Mouse (Mus musculus): Measurements from ENCODE around the gene Pdcd4. TPM values are rescaled to one million over a fixed set of nuclear protein-coding genes. Genes with fewer than 3 reads are reported as not detected.

Gene Pdcd4
- polyA plus RNA-seq, 1 experiment from 2014 or later: 41.2 TPM

DNA sequence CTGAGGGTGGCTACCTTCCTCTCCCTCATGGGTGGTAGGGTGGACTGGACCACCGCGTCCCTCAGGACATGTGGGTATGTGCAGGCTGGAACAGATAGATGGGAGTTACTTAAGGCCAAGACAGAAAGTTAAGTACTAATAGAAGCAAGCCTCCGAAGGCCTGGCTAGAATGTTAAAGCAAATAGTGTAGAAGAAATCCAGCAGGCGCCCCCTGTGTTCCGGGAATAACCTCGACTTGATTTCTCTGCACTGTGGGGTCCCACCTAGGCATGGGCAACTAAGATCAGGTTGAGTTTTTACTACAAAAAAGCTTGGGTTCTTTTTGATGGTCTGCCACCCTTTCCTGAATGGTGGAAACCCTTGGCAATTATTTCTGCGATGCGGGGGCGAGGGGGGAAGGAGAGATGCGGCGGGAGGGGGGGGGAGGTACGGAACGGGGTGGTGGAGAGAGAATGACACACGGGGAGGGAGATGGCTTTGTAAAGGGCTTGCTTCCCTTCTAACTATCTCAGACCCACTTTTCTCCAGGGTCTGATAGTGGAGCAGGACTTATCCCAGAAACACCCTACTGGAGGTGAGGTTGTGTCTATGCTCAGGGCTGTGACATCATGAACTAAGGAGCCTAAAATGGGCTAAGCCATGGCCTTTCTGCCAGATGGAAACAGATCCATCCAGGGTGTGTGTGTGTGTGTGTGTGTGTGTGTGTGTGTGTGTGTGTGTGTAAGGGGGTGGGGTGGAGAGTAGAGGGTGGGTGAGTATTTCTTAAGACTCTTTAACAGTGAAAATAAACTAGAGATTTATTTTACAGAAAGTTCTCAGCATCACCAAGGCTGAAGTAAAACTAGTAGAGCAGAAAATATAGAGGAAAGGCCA is 40.0 kb upstream of the Pdcd4 start:
- H3K9me3 ChIP-seq (ENCODE audit: low read length): no peaks in the 10 kb centered on the region
- ATAC-seq: no peak
- H3K9ac ChIP-seq (replicated peaks): no peak overlapping the region
- H3K4me1 ChIP-seq (ENCODE audit: insufficient read depth): peaks cover 14% of the 10 kb centered on the region
- no peaks in the 10 kb centered on the region for H3K27me3 ChIP-seq (ENCODE audit: insufficient read depth, low read length)
- no peak overlapping the region for H3K4me2 ChIP-seq (ENCODE audit: low read depth, low read length)
- WGBS (ENCODE audit: insufficient replicate concordance): 91% methylated on average over 14 of the region's 14 CpGs
- no peak overlapping the region for H3K4me3 ChIP-seq (ENCODE audit: low read depth, low read length)
- no peak overlapping the region for H3K27ac ChIP-seq (ENCODE audit: low read depth)
- TF ChIP-seq CTCF (IDR thresholded peaks at IDR 0.05; ENCODE audit: low read depth) (no peak), EP300 (IDR thresholded peaks at IDR 0.05; ENCODE audit: low read depth) (no peak)
- H3K36me3 ChIP-seq (replicated peaks; ENCODE audit: insufficient read depth, low read length): no peaks in the 10 kb centered on the region
- DNase-seq: no peak

DNA sequence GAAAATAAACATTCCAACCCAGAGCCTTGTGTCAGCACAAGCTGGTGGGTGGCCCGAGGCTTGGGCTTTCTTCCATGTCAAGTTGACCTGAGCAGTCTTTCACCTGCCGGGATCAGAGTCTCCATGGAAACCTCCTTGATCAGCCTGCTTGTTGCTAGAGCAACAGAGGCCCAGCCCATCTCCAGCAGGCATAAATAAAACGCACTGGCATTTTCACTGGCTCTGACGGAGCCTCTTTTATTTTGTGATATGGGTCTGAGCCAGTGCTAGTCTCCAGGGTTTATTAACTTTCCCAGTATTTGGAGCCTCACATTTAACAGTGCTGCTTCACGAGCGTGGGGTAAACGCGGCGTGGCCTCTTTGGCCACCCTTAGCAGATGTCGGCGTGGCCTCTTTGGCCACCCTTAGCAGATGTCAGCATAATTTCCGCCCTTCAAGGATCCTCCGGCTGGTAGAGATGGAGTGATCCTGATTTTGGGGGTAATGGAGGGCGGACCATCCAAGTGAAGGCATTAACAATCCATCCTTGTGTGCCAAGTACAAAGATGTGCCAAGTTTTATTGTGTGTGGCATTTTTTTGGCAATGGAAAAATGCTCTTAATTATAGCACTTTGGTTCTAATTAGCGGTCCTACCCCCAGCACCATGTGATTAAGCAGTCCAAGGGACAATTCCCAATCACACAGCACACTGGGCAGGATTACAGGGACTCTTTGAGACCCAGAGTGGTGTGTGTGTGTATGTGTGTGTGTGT is 39.2 kb upstream of the Pdcd4 start:
- DNase-seq (no peak), ATAC-seq (no peak)
- TF ChIP-seq EP300 (IDR thresholded peaks at IDR 0.05; ENCODE audit: low read depth) (no peak), CTCF (IDR thresholded peaks at IDR 0.05; ENCODE audit: low read depth) (no peak)
- 76% methylated on average over 15 of the region's 15 CpGs for WGBS (ENCODE audit: insufficient replicate concordance)
- Histone ChIP-seq H3K27ac (ENCODE audit: low read depth) (no peak overlapping the region), H3K4me1 (ENCODE audit: insufficient read depth) (peaks cover 14% of the 10 kb centered on the region), H3K9ac (replicated peaks) (no peak overlapping the region), H3K36me3 (replicated peaks; ENCODE audit: insufficient read depth, low read length) (no peaks in the 10 kb centered on the region), H3K27me3 (ENCODE audit: insufficient read depth, low read length) (no peaks in the 10 kb centered on the region), H3K4me3 (ENCODE audit: low read depth, low read length) (no peak overlapping the region), H3K9me3 (ENCODE audit: low read length) (no peaks in the 10 kb centered on the region), H3K4me2 (ENCODE audit: low read depth, low read length) (no peak overlapping the region)

DNA sequence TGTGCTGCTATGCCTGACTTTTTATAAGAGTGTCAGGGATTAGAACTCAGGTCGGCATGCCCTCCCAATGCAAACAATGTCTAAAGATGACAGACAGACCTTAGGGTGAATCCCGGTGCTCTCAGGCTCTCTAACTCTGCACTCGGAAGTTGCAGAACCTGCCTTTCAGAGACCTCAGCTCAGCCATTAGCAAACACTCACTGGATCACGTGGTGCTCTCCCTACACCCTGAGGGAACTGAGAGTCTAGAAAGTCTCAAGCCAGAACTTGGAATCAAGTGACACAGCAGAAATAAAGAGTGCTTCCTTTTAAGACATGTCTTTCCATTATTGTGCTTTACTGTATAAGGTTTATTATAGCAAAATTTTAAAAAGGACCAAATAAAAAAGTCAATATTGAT is 37.1 kb upstream of the Pdcd4 start:
- H3K36me3 ChIP-seq (replicated peaks; ENCODE audit: insufficient read depth, low read length): no peaks in the 10 kb centered on the region
- H3K4me3 ChIP-seq (ENCODE audit: low read depth, low read length): no peak overlapping the region
- H3K4me2 ChIP-seq (ENCODE audit: low read depth, low read length): no peak overlapping the region
- H3K4me1 ChIP-seq (ENCODE audit: insufficient read depth): peaks cover 18% of the 10 kb centered on the region
- 50% methylated on average over 4 of the region's 4 CpGs for WGBS (ENCODE audit: insufficient replicate concordance)
- H3K9me3 ChIP-seq (ENCODE audit: low read length): no peaks in the 10 kb centered on the region
- H3K27ac ChIP-seq (ENCODE audit: low read depth): no peak overlapping the region
- TF ChIP-seq EP300 (IDR thresholded peaks at IDR 0.05; ENCODE audit: low read depth) (no peak), CTCF (IDR thresholded peaks at IDR 0.05; ENCODE audit: low read depth) (no peak)
- no peak overlapping the region for H3K9ac ChIP-seq (replicated peaks)
- DNase-seq: no peak
- H3K27me3 ChIP-seq (ENCODE audit: insufficient read depth, low read length): no peaks in the 10 kb centered on the region
- ATAC-seq: no peak

DNA sequence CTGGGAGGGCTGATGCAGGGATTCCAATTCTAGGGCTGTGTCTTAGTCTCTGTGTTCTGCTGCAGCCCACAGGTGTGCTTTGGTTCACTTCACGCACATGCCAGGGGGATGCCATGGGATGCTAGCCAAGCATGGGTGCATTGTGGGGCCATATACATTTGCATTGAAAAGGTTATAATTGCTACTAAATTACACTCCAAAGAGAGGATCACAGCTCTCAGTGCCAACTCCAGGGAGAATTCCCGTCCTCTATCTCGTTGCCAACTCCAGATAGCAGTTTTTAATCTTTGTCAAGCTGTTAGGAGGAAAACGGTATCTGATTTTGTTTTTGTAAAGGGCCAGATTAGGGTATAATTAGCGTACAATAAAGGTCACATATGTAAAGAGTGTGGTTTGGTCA is 36.2 kb upstream of the Pdcd4 start:
- TF ChIP-seq EP300 (IDR thresholded peaks at IDR 0.05; ENCODE audit: low read depth) (no peak), CTCF (IDR thresholded peaks at IDR 0.05; ENCODE audit: low read depth) (no peak)

DNA sequence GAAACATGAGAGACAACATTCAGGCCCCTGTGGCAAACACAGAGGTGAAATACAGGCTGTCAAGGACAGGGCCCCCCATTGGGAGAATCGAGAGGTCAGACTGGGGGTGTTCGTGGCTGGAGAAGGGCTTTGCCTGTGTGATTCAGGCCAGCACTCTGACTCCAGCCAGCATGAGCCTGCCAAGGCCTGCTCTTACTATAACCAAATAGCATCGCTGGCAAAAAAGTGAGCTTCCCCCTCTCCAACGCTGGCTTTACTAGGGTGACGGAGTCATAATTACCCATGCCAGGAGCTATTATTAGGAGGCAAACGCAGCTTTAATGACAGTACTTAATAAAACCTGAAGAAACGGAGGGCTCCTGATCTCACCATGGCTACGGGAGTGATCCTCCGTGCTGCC is 35.2 kb upstream of the Pdcd4 start:
- Histone ChIP-seq H3K27ac (ENCODE audit: low read depth) (no peak overlapping the region), H3K9ac (replicated peaks) (no peak overlapping the region), H3K4me3 (ENCODE audit: low read depth, low read length) (no peak overlapping the region), H3K27me3 (ENCODE audit: insufficient read depth, low read length) (no peaks in the 10 kb centered on the region), H3K4me2 (ENCODE audit: low read depth, low read length) (no peak overlapping the region), H3K4me1 (ENCODE audit: insufficient read depth) (peaks cover 10% of the 10 kb centered on the region), H3K9me3 (ENCODE audit: low read length) (no peaks in the 10 kb centered on the region), H3K36me3 (replicated peaks; ENCODE audit: insufficient read depth, low read length) (no peaks in the 10 kb centered on the region)
- TF ChIP-seq CTCF (IDR thresholded peaks at IDR 0.05; ENCODE audit: low read depth): no peak
- no peak for TF ChIP-seq EP300 (IDR thresholded peaks at IDR 0.05; ENCODE audit: low read depth)
- DNase-seq (no peak), ATAC-seq (no peak)
- 86% methylated on average over 9 of the region's 9 CpGs for WGBS (ENCODE audit: insufficient replicate concordance)

More for the DNA sequence above, 36.2 kb upstream of the Pdcd4 start:
- no peak overlapping the region for H3K4me2 ChIP-seq (ENCODE audit: low read depth, low read length)
- H3K27me3 ChIP-seq (ENCODE audit: insufficient read depth, low read length): no peaks in the 10 kb centered on the region
- H3K27ac ChIP-seq (ENCODE audit: low read depth): no peak overlapping the region
- H3K9ac ChIP-seq (replicated peaks): no peak overlapping the region
- H3K36me3 ChIP-seq (replicated peaks; ENCODE audit: insufficient read depth, low read length): no peaks in the 10 kb centered on the region
- no peak for ATAC-seq
- peaks cover 13% of the 10 kb centered on the region for H3K4me1 ChIP-seq (ENCODE audit: insufficient read depth)
- H3K4me3 ChIP-seq (ENCODE audit: low read depth, low read length): no peak overlapping the region
- H3K9me3 ChIP-seq (ENCODE audit: low read length): no peaks in the 10 kb centered on the region
- no peak for DNase-seq
- 81% methylated on average over 5 of the region's 5 CpGs for WGBS (ENCODE audit: insufficient replicate concordance)

DNA sequence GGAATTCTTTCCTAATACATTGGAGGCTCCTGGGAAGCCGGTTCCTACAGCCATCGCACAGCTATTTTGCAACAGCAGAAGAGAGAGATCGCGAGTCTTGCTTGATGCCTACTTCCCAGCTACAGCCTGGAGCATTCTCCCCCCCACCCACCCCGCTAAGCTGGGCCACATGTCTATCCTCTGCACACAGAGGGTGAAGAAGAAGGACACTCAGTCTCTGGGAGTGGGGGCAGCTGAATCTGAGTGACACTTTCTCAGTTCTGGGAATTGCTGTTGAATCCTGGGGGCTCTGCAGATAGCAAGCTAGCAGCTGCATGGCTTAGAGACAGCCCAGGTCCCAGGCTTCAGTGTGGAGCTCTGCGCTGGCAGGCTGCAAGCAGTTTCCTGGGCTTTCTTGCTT is 34.1 kb upstream of the Pdcd4 start:
- DNase-seq (no peak), ATAC-seq (no peak)
- TF ChIP-seq CTCF (IDR thresholded peaks at IDR 0.05; ENCODE audit: low read depth): no peak
- no peak for TF ChIP-seq EP300 (IDR thresholded peaks at IDR 0.05; ENCODE audit: low read depth)
- Histone ChIP-seq H3K4me3 (ENCODE audit: low read depth, low read length) (no peak overlapping the region), H3K9me3 (ENCODE audit: low read length) (no peaks in the 10 kb centered on the region), H3K9ac (replicated peaks) (no peak overlapping the region), H3K27me3 (ENCODE audit: insufficient read depth, low read length) (no peaks in the 10 kb centered on the region), H3K36me3 (replicated peaks; ENCODE audit: insufficient read depth, low read length) (no peaks in the 10 kb centered on the region), H3K4me2 (ENCODE audit: low read depth, low read length) (no peak overlapping the region), H3K27ac (ENCODE audit: low read depth) (no peak overlapping the region), H3K4me1 (ENCODE audit: insufficient read depth) (peaks cover 7% of the 10 kb centered on the region)
- WGBS (ENCODE audit: insufficient replicate concordance): 61% methylated on average over 6 of the region's 6 CpGs

All from liver, postnatal 0 days (tissue).